Mouse (Mus musculus) olfactory bulb, adult 2 months (tissue): ENCODE results near the gene Slc39a8. TPM values are rescaled to one million over a fixed set of nuclear protein-coding genes. Genes with fewer than 3 reads are reported as not detected.

Experiments used
- H3K27ac ChIP-seq: fragments of 200-500 bp; 2 replicates; pipeline ENCODE4 v1.5.1; 2012; ENCODE audit warnings: low read depth, low read length; ENCODE audit not compliant: insufficient read depth
- H3K4me1 ChIP-seq: fragments of 200-500 bp; 2 replicates; pipeline ENCODE4 v1.6.1; 2012; ENCODE audit warnings: low read length; ENCODE audit not compliant: control insufficient read depth, insufficient read depth
- H3K4me3 ChIP-seq: fragments of 200-500 bp; 2 replicates; pipeline ENCODE4 v1.5.1; 2012; ENCODE audit warnings: mild to moderate bottlenecking, low read depth, low read length, moderate library complexity; ENCODE audit not compliant: insufficient read depth
- CTCF ChIP-seq: fragments of 200-500 bp; IDR thresholded peaks from 2 replicates; pipeline ENCODE4 v1.5.1; 2012; ENCODE audit warnings: low read depth, mild to moderate bottlenecking, low read length, moderate library complexity; ENCODE audit not compliant: insufficient read depth
- POLR2A ChIP-seq: fragments of 200-500 bp; IDR thresholded peaks from 2 replicates; pipeline ENCODE4 v1.6.1; 2012; ENCODE audit warnings: mild to moderate bottlenecking, low read depth, low read length, moderate library complexity; ENCODE audit not compliant: insufficient read depth
- WGBS: fragments of 180-500 bp; shearing (Covaris S2); methylation state at CpG from one replicate; pipeline ENCODE4 v1.1.7; 2018; 5-methylcytosine and 5-hydroxymethylcytosine counted together
- polyA plus RNA-seq: library from polyadenylated mRNA; stranded (reverse); fragments of >200 nt; gene quantifications from 2 replicates; pipeline ENCODE4 v1.2.4, GENCODE M21; 2012; ENCODE audit warnings: low replicate concordance; ENCODE audit not compliant: missing spikeins, insufficient read depth, insufficient read length

Slc39a8 gene
- polyA plus RNA-seq, 1 experiment: not detected

DNA sequence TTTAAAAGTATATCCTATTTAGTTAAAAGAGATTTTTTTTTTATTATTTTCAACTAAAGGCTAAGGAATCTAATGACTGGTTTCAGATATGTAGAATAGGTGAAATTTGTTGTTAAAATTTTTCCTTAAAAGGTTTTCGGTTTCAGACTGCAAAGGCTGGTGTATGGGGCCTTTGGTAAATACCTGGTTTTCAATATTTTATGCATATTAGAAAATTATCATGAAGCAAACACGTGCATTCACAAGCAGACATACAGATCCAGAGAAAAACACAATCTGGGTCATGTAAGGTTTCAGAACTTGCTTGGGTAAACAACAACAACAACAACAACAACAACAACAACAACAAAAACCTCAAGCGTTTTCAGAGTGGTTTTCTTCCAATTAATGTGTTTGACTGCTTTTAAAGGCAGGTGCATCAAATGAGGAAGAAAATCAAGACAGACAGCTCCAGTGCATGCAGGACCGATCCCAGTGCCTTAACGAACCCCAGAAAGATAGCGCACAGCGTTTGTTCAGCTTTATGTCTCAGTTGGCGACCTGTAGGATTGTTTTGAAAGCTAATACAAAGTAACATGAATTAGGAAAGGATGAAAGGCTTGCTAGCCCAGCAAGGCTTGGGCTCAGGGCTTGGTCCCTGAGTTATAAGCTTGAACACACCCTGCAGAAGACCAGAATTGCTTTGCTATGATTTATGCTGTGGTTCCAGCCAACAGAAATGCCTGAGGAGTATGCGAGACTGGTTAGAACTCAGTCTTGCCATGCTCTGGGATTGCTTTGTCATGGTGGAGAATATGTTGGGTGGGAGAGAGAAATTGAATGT is 62.2 kb downstream of the Slc39a8 start:
- WGBS: 68% methylated on average over 9 of the region's 9 CpGs
- Histone ChIP-seq H3K4me3 (no peak overlapping the region), H3K27ac (no peak overlapping the region), H3K4me1 (no peaks in the 10 kb centered on the region)
- no peak for TF ChIP-seq CTCF
- TF ChIP-seq POLR2A: no peak

DNA sequence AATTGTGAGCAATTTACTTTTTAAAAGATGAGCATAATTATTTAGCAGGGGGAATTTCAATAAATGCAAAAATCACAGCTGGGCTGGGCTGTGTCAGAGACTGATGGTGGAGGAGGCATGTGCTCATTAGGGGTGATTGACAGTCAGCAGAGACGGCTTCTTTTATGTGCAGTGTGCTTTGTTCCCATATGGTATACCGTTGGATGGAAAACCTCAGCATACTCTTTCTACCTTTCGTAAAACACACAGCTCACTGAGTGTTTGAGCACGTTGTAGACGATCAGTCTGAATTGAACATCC is 62.7 kb downstream of the Slc39a8 start:
- Histone ChIP-seq H3K4me1 (no peaks in the 10 kb centered on the region), H3K27ac (no peak overlapping the region)

DNA sequence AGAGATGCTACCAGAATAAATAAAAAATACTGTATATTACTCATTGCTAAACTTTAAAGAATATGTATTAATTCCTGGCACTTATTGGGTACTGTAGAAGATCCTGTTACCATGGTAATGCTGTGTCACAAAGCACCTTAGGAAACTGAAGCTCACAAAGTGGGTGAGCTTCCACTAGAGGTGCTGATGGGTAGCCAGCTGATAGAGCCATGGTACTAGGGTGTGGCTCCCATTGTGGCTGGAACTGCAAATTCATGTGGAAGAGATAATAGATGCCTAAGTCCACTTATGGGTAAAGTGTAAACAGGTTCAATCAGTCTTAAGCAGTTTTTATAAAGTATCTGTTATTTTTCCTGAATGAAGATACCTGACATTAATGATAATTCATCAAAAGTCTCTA is 64.3 kb downstream of the Slc39a8 start:
- H3K27ac ChIP-seq: no peak overlapping the region
- no peak overlapping the region for H3K4me3 ChIP-seq
- no peak for TF ChIP-seq POLR2A
- TF ChIP-seq CTCF: no peak
- no peaks in the 10 kb centered on the region for H3K4me1 ChIP-seq

More for the DNA sequence above, 62.7 kb downstream of the Slc39a8 start:
- H3K4me3 ChIP-seq: no peak overlapping the region
- 71% methylated on average over 5 of the region's 5 CpGs for WGBS
- TF ChIP-seq POLR2A: no peak
- no peak for TF ChIP-seq CTCF

DNA sequence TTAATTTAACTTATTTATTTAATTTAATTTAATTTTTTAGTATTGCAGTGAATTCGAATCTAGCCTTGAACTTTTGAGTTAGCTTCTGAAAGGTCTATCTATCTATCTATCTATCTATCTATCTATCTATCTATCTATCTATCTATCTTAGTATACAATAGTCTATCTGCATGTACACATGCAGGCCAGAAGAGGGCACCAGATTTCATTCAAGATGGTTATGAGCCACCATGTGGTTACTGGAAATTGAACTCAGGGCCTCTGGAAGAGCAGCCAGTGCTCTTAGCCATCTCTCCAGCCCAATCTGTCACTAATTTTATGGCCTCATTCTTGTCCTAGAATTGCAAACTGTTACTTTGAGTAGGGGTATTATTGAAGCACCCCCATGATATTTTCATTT is 78.3 kb downstream of the Slc39a8 start:
- TF ChIP-seq CTCF (no peak), POLR2A (no peak)
- Histone ChIP-seq H3K4me1 (no peaks in the 10 kb centered on the region), H3K4me3 (no peak overlapping the region), H3K27ac (no peak overlapping the region)
- 97% methylated on average over 1 of the region's 1 CpGs for WGBS

DNA sequence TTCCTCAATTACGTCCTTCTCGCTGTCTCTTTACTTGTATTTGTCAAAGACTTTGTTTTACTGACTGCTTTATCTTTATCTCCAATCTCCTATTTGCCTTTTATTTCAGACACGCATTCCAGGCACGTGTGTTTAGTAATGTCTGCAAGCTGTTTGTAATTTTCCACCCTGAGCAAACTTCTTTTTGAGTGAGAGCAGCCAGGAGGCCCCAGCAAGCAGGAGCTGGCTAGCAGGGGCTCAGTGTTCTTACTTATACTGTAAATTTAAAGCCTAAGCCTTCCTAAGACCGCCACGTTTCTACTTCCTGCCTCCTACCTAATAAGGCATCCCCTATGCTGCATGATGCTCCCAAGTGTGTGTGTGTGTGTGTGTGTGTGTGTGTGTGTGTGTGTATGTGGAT is 79.8 kb downstream of the Slc39a8 start:
- Histone ChIP-seq H3K4me1 (no peaks in the 10 kb centered on the region), H3K27ac (no peak overlapping the region), H3K4me3 (no peak overlapping the region)
- no peak for TF ChIP-seq POLR2A
- TF ChIP-seq CTCF: no peak
- 85% methylated on average over 6 of the region's 6 CpGs for WGBS

DNA sequence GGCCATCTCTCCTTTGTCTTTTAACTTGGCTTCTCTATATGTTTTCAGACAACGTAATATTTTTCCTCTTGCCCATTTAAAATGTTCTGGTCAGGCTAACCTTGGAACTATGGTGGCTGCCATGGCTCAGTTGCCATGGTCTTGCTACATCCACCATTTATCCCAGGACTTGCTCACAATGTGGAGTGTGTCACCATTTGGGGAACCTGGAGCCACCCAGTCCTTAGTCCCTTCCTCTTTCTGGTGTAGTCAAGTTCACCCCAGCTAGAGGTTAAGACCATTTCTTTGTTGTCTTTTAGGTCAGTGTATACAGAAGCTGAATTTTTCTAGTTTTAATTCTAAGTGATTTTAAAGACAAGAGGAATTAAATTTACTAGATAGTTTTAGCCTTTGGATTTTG is 80.7 kb downstream of the Slc39a8 start:
- TF ChIP-seq CTCF (no peak), POLR2A (no peak)
- Histone ChIP-seq H3K4me1 (no peaks in the 10 kb centered on the region), H3K4me3 (no peak overlapping the region), H3K27ac (no peak overlapping the region)
- WGBS: 94% methylated on average over 1 of the region's 1 CpGs

DNA sequence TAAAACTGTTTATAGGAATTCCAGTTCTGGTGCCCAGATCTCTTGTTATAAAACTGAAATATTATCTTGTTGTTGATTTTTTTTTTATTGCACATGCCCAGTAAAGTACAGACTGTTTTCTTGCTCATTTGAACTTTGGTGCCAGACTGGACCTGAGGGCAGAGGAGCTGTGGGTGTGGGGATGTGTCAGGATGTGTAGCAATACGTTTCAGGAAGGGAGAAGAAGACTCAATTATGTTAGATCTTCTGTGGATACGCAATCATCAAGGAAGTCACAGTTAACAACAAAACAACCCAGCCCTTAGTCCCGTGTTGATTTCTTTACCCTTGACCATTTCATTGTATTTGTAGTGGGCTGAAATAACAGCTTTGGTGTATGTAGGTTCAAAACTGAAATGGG is 81.9 kb downstream of the Slc39a8 start:
- 82% methylated on average over 3 of the region's 3 CpGs for WGBS
- TF ChIP-seq CTCF (no peak), POLR2A (no peak)

DNA sequence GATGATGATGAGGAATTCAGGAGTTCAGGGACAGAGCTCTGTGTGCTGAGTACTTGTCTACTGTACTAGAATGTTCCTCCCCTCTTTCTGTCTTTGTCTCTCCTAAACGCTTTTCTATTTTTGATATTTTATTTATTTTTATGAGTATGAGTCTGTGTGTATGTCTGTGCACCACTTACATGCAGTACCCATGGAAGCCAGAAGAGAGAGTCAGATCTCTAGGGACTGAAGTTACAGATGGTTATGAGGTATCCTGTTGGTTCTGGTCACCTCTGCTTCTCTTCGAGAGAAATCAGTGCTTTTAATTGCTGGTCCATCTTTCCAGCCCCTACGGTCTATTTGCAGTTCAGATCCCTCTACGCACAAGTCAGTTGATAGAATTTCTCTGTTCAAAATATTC is 90.9 kb downstream of the Slc39a8 start:
- no peak for TF ChIP-seq POLR2A
- TF ChIP-seq CTCF: no peak
- 96% methylated on average over 4 of the region's 4 CpGs for WGBS
- H3K27ac ChIP-seq: no peak overlapping the region
- H3K4me3 ChIP-seq: no peak overlapping the region
- H3K4me1 ChIP-seq: no peaks in the 10 kb centered on the region; the same call in 1 of the 2 replicates

More for the DNA sequence above, 81.9 kb downstream of the Slc39a8 start:
- no peaks in the 10 kb centered on the region for H3K4me1 ChIP-seq
- no peak overlapping the region for H3K4me3 ChIP-seq
- H3K27ac ChIP-seq: no peak overlapping the region

DNA sequence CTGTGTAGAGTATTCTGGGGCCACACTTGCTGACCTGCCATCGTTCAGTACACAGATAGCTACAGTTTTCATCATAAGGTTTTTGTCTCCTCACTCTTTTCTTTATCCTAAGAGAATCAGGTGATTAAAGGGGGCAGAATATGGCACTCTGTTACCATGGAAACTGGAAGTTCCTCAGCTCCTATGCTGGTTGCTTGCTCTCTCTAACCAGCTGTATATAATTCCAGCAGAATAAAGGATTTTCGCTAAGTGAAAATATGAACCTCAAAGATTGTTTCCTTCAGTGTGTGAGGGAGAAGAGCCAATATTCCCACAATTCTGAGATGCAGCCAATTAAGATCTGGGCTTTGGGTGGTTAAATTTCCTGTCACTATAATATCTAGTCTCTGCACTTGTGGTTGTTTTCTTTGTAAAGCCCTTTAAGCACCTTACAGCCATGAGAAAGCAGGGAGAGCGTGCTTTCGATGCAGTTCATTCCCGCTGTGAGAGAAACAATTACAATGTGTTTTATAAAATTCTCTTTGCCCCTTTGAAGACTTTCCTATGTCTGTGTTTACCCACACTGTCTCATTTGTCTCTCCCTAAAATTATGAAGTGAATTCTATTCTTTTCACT is 93.6 kb downstream of the Slc39a8 start:
- Histone ChIP-seq H3K4me1 (no peaks in the 10 kb centered on the region; the same call in 1 of the 2 replicates), H3K4me3 (no peak overlapping the region), H3K27ac (no peak overlapping the region)
- TF ChIP-seq POLR2A (no peak), CTCF (no peak)
- 35% methylated on average over 5 of the region's 5 CpGs for WGBS
